Mouse (Mus musculus) CH12.LX (cell line): Measurements from ENCODE around the gene Usp5. TPM values are rescaled to one million over a fixed set of nuclear protein-coding genes. Genes with fewer than 3 reads are reported as not detected.

Source experiments
- DNase-seq: peaks from one replicate; pipeline ENCODE4 v3.0.0-alpha.2; 2013; ENCODE audit errors: extremely low read depth
- H3K27ac ChIP-seq: 2 replicates; pipeline ENCODE4 v1.5.1; 2012; ENCODE audit warnings: low read depth, mild to moderate bottlenecking, control low read depth, moderate library complexity; ENCODE audit not compliant: insufficient read depth
- H3K27me3 ChIP-seq: replicated peaks from 2 replicates; pipeline ENCODE3; 2012; ENCODE audit warnings: inconsistent platforms
- H3K36me3 ChIP-seq, 2 experiments: replicated peaks in 1 of 2; 2 replicates each; pipeline versions ENCODE3 to v1.6.1; 2012; ENCODE audit warnings: inconsistent platforms in 1 of 2, low read length in 1 of 2, mild to moderate bottlenecking in 1 of 2, mixed read lengths in 1 of 2, moderate library complexity in 1 of 2; ENCODE audit not compliant: control insufficient read depth in 1 of 2, insufficient read depth in 1 of 2
- H3K4me1 ChIP-seq, 2 experiments: 2 replicates each; pipeline ENCODE4 v1.6.1; 2012; ENCODE audit warnings: inconsistent platforms in 1 of 2, moderate library complexity in 1 of 2; ENCODE audit not compliant: insufficient read depth in 2 of 2, control insufficient read depth in 1 of 2
- H3K4me2 ChIP-seq: 2 replicates; pipeline ENCODE4 v1.6.1; 2012; ENCODE audit warnings: low read depth, mild to moderate bottlenecking, control low read depth; ENCODE audit not compliant: poor library complexity, insufficient read depth, severe bottlenecking
- H3K4me3 ChIP-seq, 3 experiments: fragments of 150-350 bp in 1 of 3; sonication (generic) in 1 of 3; replicated peaks in 1 of 3; 2 replicates each; pipeline versions ENCODE3 to v1.5.1; 2011 to 2012; ENCODE audit warnings: low read depth in 2 of 3, low read length in 2 of 3, mild to moderate bottlenecking in 2 of 3, moderate library complexity in 2 of 3, control low read depth in 1 of 3, improper control_type of control experiment in 1 of 3, inconsistent platforms in 1 of 3, mixed read lengths in 1 of 3; ENCODE audit not compliant: poor library complexity in 1 of 3
- H3K79me2 ChIP-seq: replicated peaks from 2 replicates; pipeline ENCODE4 v1.6.1; 2012; ENCODE audit warnings: mild to moderate bottlenecking, moderate library complexity; ENCODE audit not compliant: control insufficient read depth, poor library complexity, insufficient read depth, severe bottlenecking; ENCODE audit errors: extremely low read depth
- H3K9ac ChIP-seq: 2 replicates; pipeline ENCODE4 v1.6.1; 2012; ENCODE audit warnings: low read depth, mild to moderate bottlenecking, control low read depth, moderate library complexity; ENCODE audit not compliant: insufficient read depth
- H3K9me3 ChIP-seq: replicated peaks from 2 replicates; pipeline ENCODE3; 2012; ENCODE audit warnings: low read length, inconsistent platforms, mixed read lengths
- CHD1 ChIP-seq: IDR thresholded peaks from 2 replicates; pipeline ENCODE4 v1.6.1; 2012; ENCODE audit warnings: low read depth, low read length, improper control_type of control experiment, inconsistent platforms
- CHD2 ChIP-seq: IDR thresholded peaks from 2 replicates; pipeline ENCODE4 v1.6.1; 2011; ENCODE audit warnings: low read length, improper control_type of control experiment
- CTCF ChIP-seq, 2 experiments: IDR thresholded peaks in 1 of 2; conservative IDR thresholded peaks in 1 of 2; 2 replicates each; pipeline ENCODE4 v1.5.1; 2011 to 2012; ENCODE audit warnings: low read depth in 2 of 2, low read length in 2 of 2, improper control_type of control experiment in 1 of 2, inconsistent platforms in 1 of 2, mild to moderate bottlenecking in 1 of 2, moderate library complexity in 1 of 2
- ELF1 ChIP-seq: IDR thresholded peaks from 2 replicates; pipeline ENCODE4 v1.6.1; 2014; ENCODE audit warnings: low read depth, mild to moderate bottlenecking, inconsistent platforms, low read length, improper control_type of control experiment
- EP300 ChIP-seq: IDR thresholded peaks from 2 replicates; pipeline ENCODE4 v1.6.1; 2011; ENCODE audit warnings: low read length, improper control_type of control experiment
- ETS1 ChIP-seq: conservative IDR thresholded peaks from 2 replicates; pipeline ENCODE4 v1.6.1; 2012; ENCODE audit warnings: low read depth, mild to moderate bottlenecking, inconsistent platforms, low read length, improper control_type of control experiment, moderate library complexity
- GABPA ChIP-seq: IDR thresholded peaks from 2 replicates; pipeline ENCODE4 v1.6.1; 2012; ENCODE audit warnings: low read depth, low read length, improper control_type of control experiment, inconsistent platforms; ENCODE audit not compliant: insufficient replicate concordance
- HCFC1 ChIP-seq: IDR thresholded peaks from 2 replicates; pipeline ENCODE4 v1.6.1; 2012; ENCODE audit warnings: low read depth, mild to moderate bottlenecking, inconsistent platforms, low read length, improper control_type of control experiment
- IRF4 ChIP-seq: IDR thresholded peaks from 2 replicates; pipeline ENCODE4 v1.6.1; 2014; ENCODE audit warnings: low read depth, mild to moderate bottlenecking, inconsistent platforms, low read length, improper control_type of control experiment
- JUND ChIP-seq: conservative IDR thresholded peaks from 2 replicates; pipeline ENCODE4 v1.6.1; 2011; ENCODE audit warnings: low read depth, low read length, improper control_type of control experiment
- MAX ChIP-seq: IDR thresholded peaks from 2 replicates; pipeline ENCODE4 v1.6.1; 2011; ENCODE audit warnings: low read length, improper control_type of control experiment
- MAZ ChIP-seq: IDR thresholded peaks from 2 replicates; pipeline ENCODE4 v1.6.1; 2012; ENCODE audit warnings: low read depth, mild to moderate bottlenecking, inconsistent platforms, low read length, improper control_type of control experiment, moderate library complexity
- MYC ChIP-seq: IDR thresholded peaks from 2 replicates; pipeline ENCODE4 v1.6.1; 2011; ENCODE audit warnings: low read depth, mild to moderate bottlenecking, improper control_type of control experiment, low read length
- NELFE ChIP-seq: IDR thresholded peaks from 2 replicates; pipeline ENCODE4 v1.6.1; 2011; ENCODE audit warnings: low read depth, low read length, improper control_type of control experiment
- NRF1 ChIP-seq: IDR thresholded peaks from 2 replicates; pipeline ENCODE4 v1.6.1; 2014; ENCODE audit warnings: low read depth, mild to moderate bottlenecking, inconsistent platforms, low read length, improper control_type of control experiment, moderate library complexity
- POLR2AphosphoS2 ChIP-seq: IDR thresholded peaks from 2 replicates; pipeline ENCODE4 v1.6.1; 2011; ENCODE audit warnings: low read depth, low read length, improper control_type of control experiment
- RAD21 ChIP-seq: IDR thresholded peaks from 2 replicates; pipeline ENCODE4 v1.6.1; 2011; ENCODE audit warnings: low read depth, mild to moderate bottlenecking, low read length, improper control_type of control experiment, moderate library complexity
- SIN3A ChIP-seq: IDR thresholded peaks from 2 replicates; pipeline ENCODE4 v1.6.1; 2012; ENCODE audit warnings: low read length, improper control_type of control experiment, inconsistent platforms
- SMC3 ChIP-seq: IDR thresholded peaks from 2 replicates; pipeline ENCODE4 v1.6.1; 2011; ENCODE audit warnings: low read depth, low read length, improper control_type of control experiment
- TBP ChIP-seq: conservative IDR thresholded peaks from 2 replicates; pipeline ENCODE4 v1.6.1; 2011; ENCODE audit warnings: low read depth, low read length, improper control_type of control experiment
- TCF12 ChIP-seq: IDR thresholded peaks from 2 replicates; pipeline ENCODE4 v1.6.1; 2014; ENCODE audit warnings: low read depth, mild to moderate bottlenecking, inconsistent platforms, low read length, improper control_type of control experiment
- UBTF ChIP-seq: IDR thresholded peaks from 2 replicates; pipeline ENCODE4 v1.6.1; 2012; ENCODE audit warnings: low read depth, mild to moderate bottlenecking, inconsistent platforms, low read length, improper control_type of control experiment, moderate library complexity
- USF2 ChIP-seq: conservative IDR thresholded peaks from 2 replicates; pipeline ENCODE4 v1.6.1; 2011; ENCODE audit warnings: low read depth, low read length, improper control_type of control experiment
- dilution Hi-C: fragments of 300-500 bp; cut with MboI; formaldehyde crosslinking; loops from 2 replicates; pipeline ENCODE4 v1.14.3; 2020; ENCODE audit warnings: low sequenced_read_pairs; ENCODE audit not compliant: extremely low pct_unique_long_range_greater_than_20kb, extremely low pct_ligation_motif_present
- in situ Hi-C: fragments of 300-500 bp; cut with MboI; formaldehyde crosslinking; loops from 3 replicates; pipeline ENCODE4 v1.14.3; 2019; ENCODE audit warnings: low sequenced_read_pairs, low pct_ligation_motif_present, low pct_unique_long_range_greater_than_20kb, mixed read lengths
- polyA plus RNA-seq: library from polyadenylated mRNA; unstranded; fragments of >175 nt; gene quantifications from 2 replicates; pipeline ENCODE4 v1.2.1, GENCODE M21; 2012; ENCODE audit warnings: low read depth; ENCODE audit not compliant: insufficient read length
- total RNA-seq, 2 experiments: library from RNA; depleted of rRNA; stranded (reverse); fragments of 300-350 nt in 1 of 2; fragments of >200 nt in 1 of 2; gene quantifications; 2 replicates each; pipeline ENCODE4 v1.2.3; 2012 to 2014

Usp5 gene
- total and polyA plus RNA-seq, 3 experiments, result 79.8 to 107 (median 103) TPM

DNA sequence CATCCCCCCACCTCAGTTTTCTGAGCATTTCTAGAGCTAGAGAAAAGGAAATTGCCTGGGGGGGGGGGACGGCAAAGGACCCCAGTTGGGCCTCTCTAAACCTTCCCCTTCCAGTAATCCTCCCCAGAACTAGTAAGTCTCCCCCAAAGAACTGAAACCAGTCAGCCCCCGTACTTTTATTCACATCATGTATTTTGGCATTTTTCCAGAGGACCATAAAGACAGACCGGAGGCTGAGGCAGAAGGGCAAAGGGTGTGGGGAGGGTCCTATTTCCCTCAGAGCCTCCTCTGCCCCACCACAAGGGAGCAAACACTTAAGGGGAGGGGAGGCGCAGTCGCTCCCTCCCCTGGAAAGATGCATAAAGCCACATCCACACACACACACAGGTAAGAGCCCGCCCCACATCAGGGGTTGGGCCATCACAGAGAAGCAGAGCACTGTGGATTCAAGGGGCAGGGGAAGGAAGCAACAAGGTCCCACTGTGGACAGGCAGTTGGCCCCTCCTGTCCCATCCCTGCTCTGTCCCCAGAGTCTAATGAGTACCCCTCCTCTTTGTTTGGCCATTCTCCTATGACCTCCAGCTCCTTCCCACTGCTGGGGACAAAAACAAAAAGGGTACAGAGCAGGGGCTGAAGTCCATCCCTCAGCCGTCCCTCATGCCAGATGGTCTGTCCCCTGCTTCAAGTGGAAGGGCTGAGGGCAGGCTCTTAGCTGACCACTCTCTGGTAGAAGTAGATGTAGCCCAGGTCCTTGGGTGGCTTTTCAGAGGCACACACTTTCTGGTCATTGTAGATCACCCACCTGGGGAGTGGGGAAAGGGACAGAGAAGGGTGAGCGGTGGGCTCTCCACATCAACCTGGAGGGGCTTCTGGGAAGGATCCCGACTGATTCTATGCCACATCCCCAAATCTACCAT, 14.2 kb downstream of the Usp5 start:
- dilution Hi-C loops, result no loop called here
- no peak overlapping the region for H3K4me3 ChIP-seq
- in situ Hi-C loops, result no loop called here
- peaks cover 23% of the 10 kb centered on the region for H3K79me2 ChIP-seq
- TF ChIP-seq USF2 (no peak), JUND (no peak), ELF1 (no peak), CTCF (conservative IDR thresholded peaks at IDR 0.05 in 1 of 2, IDR thresholded peaks at IDR 0.05 in 1 of 2; ENCODE audit: low read depth in 2 of 2, low read length in 2 of 2) (no peak), ETS1 (no peak), SMC3 (no peak)
- no peak overlapping the region for H3K9ac ChIP-seq
- H3K36me3 ChIP-seq, result peaks cover 69 to 81% of the 10 kb centered on the region in 2 experiments
- no peaks in the 10 kb centered on the region for H3K27me3 ChIP-seq
- no peak overlapping the region for H3K4me2 ChIP-seq
- DNase-seq, result no peak
- H3K27ac ChIP-seq, result no peak overlapping the region
- peaks cover 5 to 27% of the 10 kb centered on the region in 2 experiments for H3K4me1 ChIP-seq
- H3K9me3 ChIP-seq, result no peaks in the 10 kb centered on the region

DNA sequence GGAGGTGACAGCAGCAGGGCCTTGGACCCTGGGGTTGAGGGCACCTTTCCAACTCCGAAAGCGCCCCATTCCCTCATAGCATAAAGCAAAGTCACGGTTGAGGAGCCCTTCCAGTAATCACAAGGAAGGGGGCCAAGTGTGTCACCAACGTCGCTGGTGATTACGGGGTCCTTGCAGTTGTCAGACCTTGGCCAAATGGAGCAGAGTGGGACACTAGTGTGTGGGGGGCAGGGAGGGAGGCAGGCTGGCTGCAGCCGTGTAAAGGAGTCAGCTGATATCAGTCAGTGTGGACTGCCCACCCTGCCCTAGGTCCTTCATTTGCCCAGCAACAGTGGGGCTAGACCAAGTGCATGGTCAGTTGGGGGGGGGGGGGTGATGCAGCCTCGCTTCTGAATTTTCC, 14.8 kb downstream of the Usp5 start:
- no peak for DNase-seq
- peaks cover 23% of the 10 kb centered on the region for H3K79me2 ChIP-seq
- H3K27me3 ChIP-seq, result no peaks in the 10 kb centered on the region
- H3K36me3 ChIP-seq, result peaks cover 67 to 81% of the 10 kb centered on the region in 2 experiments
- H3K9me3 ChIP-seq, result no peaks in the 10 kb centered on the region
- in situ Hi-C loops (no loop called here), dilution Hi-C loops (no loop called here)
- peak overlapping the region; percentile 83 for H3K4me2 ChIP-seq
- H3K9ac ChIP-seq, result no peak overlapping the region
- TF ChIP-seq CHD2 (no peak), TCF12 (no peak), RAD21 (no peak), CHD1 (no peak), MYC (no peak)
- H3K4me1 ChIP-seq, result peaks cover 5 to 32% of the 10 kb centered on the region in 2 experiments
- no peak overlapping the region for H3K27ac ChIP-seq
- H3K4me3 ChIP-seq, result peak overlapping the region in 2 of 3 experiments; percentile 11 to 82

DNA sequence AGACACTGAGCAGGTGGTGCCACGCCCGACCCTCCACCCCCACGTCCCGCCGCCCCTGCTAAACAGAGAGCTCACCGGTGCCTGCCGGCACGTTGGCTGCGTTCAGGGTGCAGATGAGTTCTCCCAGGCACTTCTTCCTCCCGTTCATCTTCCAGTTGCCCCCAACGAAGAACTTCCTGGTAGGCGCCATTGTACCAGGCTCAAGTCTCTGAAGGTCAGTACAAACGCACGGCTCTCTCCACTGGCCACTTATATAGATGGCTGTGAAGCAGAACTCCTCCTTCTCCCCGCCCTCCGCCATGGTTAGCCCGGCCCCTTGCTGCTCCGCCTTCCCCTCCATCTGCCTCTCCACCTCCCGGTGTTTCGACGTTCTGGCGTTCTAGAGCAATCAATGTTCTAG, 15.4 kb downstream of the Usp5 start, which contains the start of gene Tpi1:
TSS of gene Tpi1 (minus strand) at position 364 of the 400 bp plus-strand sequence.
- H3K79me2 ChIP-seq, result peaks cover 23% of the 10 kb centered on the region
- no peaks in the 10 kb centered on the region for H3K27me3 ChIP-seq
- H3K36me3 ChIP-seq, result peaks cover 63 to 81% of the 10 kb centered on the region in 2 experiments
- H3K4me1 ChIP-seq, result peaks cover 5 to 34% of the 10 kb centered on the region in 2 experiments
- dilution Hi-C loops (no loop called here), in situ Hi-C loops (no loop called here)
- H3K27ac ChIP-seq, result peak within 1 kb of the TSS; percentile 17; the same call in 1 of the 2 replicates
- H3K4me3 ChIP-seq, result peak within 1 kb of the TSS; percentile 73 to 97 (median 82)
- H3K9me3 ChIP-seq, result no peaks in the 10 kb centered on the region
- H3K4me2 ChIP-seq, result peak within 1 kb of the TSS; percentile 83
- H3K9ac ChIP-seq, result peak within 1 kb of the TSS; percentile 95
- DNase-seq, result peak; percentile 86
- peak; percentile 54 for TF ChIP-seq SIN3A
- TF ChIP-seq IRF4, result no peak; the same call in 1 of the 2 replicates
- TF ChIP-seq POLR2AphosphoS2, result peak; percentile 98
- TF ChIP-seq TBP, result peak; percentile 98
- TF ChIP-seq GABPA, result no peak
- no peak for TF ChIP-seq EP300
- TF ChIP-seq SMC3, result no peak
- no peak for TF ChIP-seq USF2
- TF ChIP-seq MAZ, result no peak
- peak; percentile 99 for TF ChIP-seq NELFE
- no peak for TF ChIP-seq MAX
- TF ChIP-seq TCF12, result peak; percentile 82
- no peak for TF ChIP-seq NRF1
- TF ChIP-seq HCFC1, result peak; percentile 17; the same call in 1 of the 2 replicates
- 0 out of 2 replicates have a peak, but pooled peaks have one; percentile 13 for TF ChIP-seq MYC
- TF ChIP-seq UBTF, result 0 out of 2 replicates have a peak, but pooled peaks have one; percentile 14
